Mouse (Mus musculus): Measurements from ENCODE around the gene Ctla4.

- TF ChIP-seq GABPA (IDR thresholded peaks at IDR 0.05; ENCODE audit: low read depth, low read length) = no peak
- no peak for TF ChIP-seq EP300 (IDR thresholded peaks at IDR 0.05; ENCODE audit: low read depth in 1 of 2, low read length in 2 of 2)
- no peak for TF ChIP-seq CTCF (IDR thresholded peaks at IDR 0.05 in 2 of 3, conservative IDR thresholded peaks at IDR 0.05 in 1 of 3; ENCODE audit: control insufficient read depth in 1 of 3, insufficient read depth in 1 of 3, low read depth in 2 of 3, low read length in 3 of 3, poor library complexity in 1 of 3, severe bottlenecking in 1 of 3)
- no peak for TF ChIP-seq USF2 (IDR thresholded peaks at IDR 0.05; ENCODE audit: borderline replicate concordance in 1 of 2, insufficient read depth in 1 of 2, low read depth in 1 of 2, low read length in 2 of 2)
- TF ChIP-seq TCF12 (IDR thresholded peaks at IDR 0.05; ENCODE audit: low read depth, low read length) = no peak
- TF ChIP-seq MAX (IDR thresholded peaks at IDR 0.05; ENCODE audit: low read length) = no peak
- no peak for TF ChIP-seq POLR2A (IDR thresholded peaks at IDR 0.05; ENCODE audit: control insufficient read depth in 1 of 2, insufficient read depth in 1 of 2, low read depth in 1 of 2, low read length in 2 of 2, poor library complexity in 1 of 2)
- no peak for TF ChIP-seq BHLHE40 (IDR thresholded peaks at IDR 0.05; ENCODE audit: borderline replicate concordance, low read depth, low read length)
- TF ChIP-seq POLR2AphosphoS2 (IDR thresholded peaks at IDR 0.05; ENCODE audit: low read length) = no peak
- no peak for TF ChIP-seq MXI1 (IDR thresholded peaks at IDR 0.05; ENCODE audit: low read depth, low read length)
Observed at GRCm38 (mm10) chr1:60882792-60883191, 4.0 kb upstream of the Ctla4 start.
